ENCODE assay signal across 23 mouse cellular contexts in the genomic region with DNA sequence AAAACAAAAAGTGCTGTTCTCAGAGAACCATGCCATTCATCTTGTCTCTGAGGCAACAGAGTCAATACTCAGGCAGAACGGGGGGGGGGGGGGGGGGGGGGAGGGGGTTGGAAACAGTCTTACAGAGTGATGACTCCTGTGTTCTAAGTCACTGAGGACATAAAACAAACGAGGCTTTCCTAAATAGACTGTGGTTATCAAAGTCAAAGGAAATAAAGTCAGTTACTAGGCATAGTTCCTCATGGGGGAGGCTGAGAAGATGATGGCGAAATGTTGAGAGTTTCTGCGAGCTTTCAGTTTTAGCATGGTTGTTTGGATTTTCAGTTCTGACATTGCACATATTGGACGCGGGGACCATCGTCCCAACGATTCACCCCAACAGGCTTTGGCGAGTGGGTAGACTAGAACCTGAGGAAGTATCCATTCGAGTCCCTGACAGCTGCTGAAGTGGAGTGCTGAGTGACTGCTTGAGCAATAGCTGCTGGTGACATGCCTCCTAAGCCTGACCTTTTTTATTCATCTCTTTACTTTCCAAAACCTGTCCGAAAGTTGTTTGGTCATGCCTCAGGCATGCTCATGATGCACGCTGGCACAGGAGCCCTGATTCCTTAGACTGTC.
A peak's percentile ranks its signal among the peaks of the same experiment; 100 is the strongest.
DNase-seq lines count a peak whose midpoint lies in the region; TF ChIP-seq lines count a peak whose summit lies in the region.
"Had no signal": no experiment of that assay in that cellular context is flagged by ENCODE, and none has a peak within 500 bp of the region (broad histone marks: within the 10 kb centered on the region; RNA-seq: fewer than 3 reads in every experiment).

No protein-coding gene starts in this region.

- peak; percentile 41 for DNase-seq in thymus, postnatal 0 days (ENCODE audit: low spot score)
- no peak for DNase-seq in thymus, postnatal 10 days (ENCODE audit: low spot score in 2 of 2)
- DNase-seq in induced T-regulatory cell, adult 2 months (ENCODE audit: low read depth): peak; percentile 6
- peak; percentile 34 for DNase-seq in thymus, postnatal 4 days
- DNase-seq in kidney, adult 8-10 months: no peak
- no peak for DNase-seq in frontal cortex, postnatal 36 days (ENCODE audit: low spot score in 2 of 2)
- DNase-seq: adrenal gland, postnatal 25 days; cerebellum, adult 11-12 months; cerebellum, postnatal 10 days; gastrocnemius, adult 2 months; kidney, adult 11 months; layer of hippocampus, postnatal 36 days; liver, postnatal 0 days; lung, postnatal 10 days; right cerebral cortex, postnatal 4 days had no signal

- H3K4me3 ChIP-seq in bone marrow, adult 2 months (replicated peaks; ENCODE audit: control insufficient read depth, low read depth, low read length): peak overlapping the region; percentile 12
- H3K4me3 ChIP-seq: embryonic facial prominence, embryonic 12.5 days; gastrocnemius, adult 2 months; heart, embryonic 10.5 days; layer of hippocampus, adult 2 months; megakaryocyte, embryonic 14.5 days; midbrain, embryonic 15.5 days; stomach, embryonic 15.5 days had no signal

- 9% methylated on average over 12 of the region's 12 CpGs for WGBS in bone marrow, adult 2 months

- TF ChIP-seq POLR2A in bone marrow, adult 2 months (IDR thresholded peaks at IDR 0.05; ENCODE audit: borderline replicate concordance, control insufficient read depth, low read depth, low read length): no peak

- no peak for TF ChIP-seq CTCF in bone marrow, adult 2 months (IDR thresholded peaks at IDR 0.05; ENCODE audit: control insufficient read depth, insufficient read depth, low read length)

- peaks cover 2% of the 10 kb centered on the region; the same call in 1 of the 2 replicates for H3K4me1 ChIP-seq in bone marrow, adult 2 months (ENCODE audit: control insufficient read depth, insufficient read depth, low read length)
- H3K4me1 ChIP-seq: embryonic facial prominence, embryonic 12.5 days; midbrain, embryonic 15.5 days had no signal

- no peak overlapping the region for H3K27ac ChIP-seq in bone marrow, adult 2 months (ENCODE audit: control insufficient read depth, insufficient read depth, low read depth, low read length, poor library complexity)
- H3K27ac ChIP-seq: embryonic facial prominence, embryonic 12.5 days; gastrocnemius, adult 2 months; heart, embryonic 10.5 days; kidney, postnatal 0 days; layer of hippocampus, adult 2 months; midbrain, embryonic 15.5 days had no signal

Comparison
In these comparisons a context has a peak if more than half of its experiments do, and no peak if none do; other contexts are left out.
1. DNase-seq: peak in thymus, postnatal 0 days (single experiment), induced T-regulatory cell, adult 2 months (single experiment) and thymus, postnatal 4 days (single experiment); none in thymus, postnatal 10 days (0 of 2), kidney, adult 8-10 months (0 of 2) and frontal cortex, postnatal 36 days (0 of 2).